Mouse (Mus musculus): Measurements from ENCODE around the gene Gmds. TPM values are rescaled to one million over a fixed set of nuclear protein-coding genes. Genes with fewer than 3 reads are reported as not detected.

Gmds gene
- total and polyA plus RNA-seq, 2 experiments from 2014 or later: 18.6 to 35.1 TPM

- 7% methylated on average over 2 of the region's 2 CpGs for WGBS
- Histone ChIP-seq H3K4me1 (ENCODE audit: insufficient read depth) (no peaks in the 10 kb centered on the region), H3K9ac (no peak overlapping the region), H3K9me3 (ENCODE audit: low read length) (no peaks in the 10 kb centered on the region), H3K27me3 (ENCODE audit: insufficient read depth, low read length) (no peaks in the 10 kb centered on the region), H3K4me3 (ENCODE audit: low read depth, low read length) (no peak overlapping the region), H3K4me2 (ENCODE audit: low read depth) (no peak overlapping the region), H3K27ac (ENCODE audit: low read depth, low read length) (no peak overlapping the region), H3K36me3 (ENCODE audit: insufficient read depth) (no peaks in the 10 kb centered on the region)
- DNase-seq: no peak
- no peak for ATAC-seq
- no peak for TF ChIP-seq CTCF (IDR thresholded peaks at IDR 0.05; ENCODE audit: low read depth)
Observed at GRCm38 (mm10) chr13:32267184-32267775, 71.3 kb downstream of the Gmds start.

- no peaks in the 10 kb centered on the region for H3K36me3 ChIP-seq (ENCODE audit: insufficient read depth)
- H3K9me3 ChIP-seq (ENCODE audit: low read length): no peaks in the 10 kb centered on the region
- H3K4me2 ChIP-seq (ENCODE audit: low read depth): no peak overlapping the region
- no peak for TF ChIP-seq CTCF (IDR thresholded peaks at IDR 0.05; ENCODE audit: low read depth)
- DNase-seq (no peak), ATAC-seq (no peak)
- H3K27ac ChIP-seq (ENCODE audit: low read depth, low read length): no peak overlapping the region
- H3K27me3 ChIP-seq (ENCODE audit: insufficient read depth, low read length): no peaks in the 10 kb centered on the region
- 56% methylated on average over 3 of the region's 3 CpGs for WGBS
- H3K9ac ChIP-seq: no peak overlapping the region
- H3K4me1 ChIP-seq (ENCODE audit: insufficient read depth): no peaks in the 10 kb centered on the region
- no peak overlapping the region for H3K4me3 ChIP-seq (ENCODE audit: low read depth, low read length)
Observed at GRCm38 (mm10) chr13:32266721-32267120, 71.8 kb downstream of the Gmds start.

- Histone ChIP-seq H3K9ac (no peak overlapping the region), H3K36me3 (ENCODE audit: insufficient read depth) (no peaks in the 10 kb centered on the region), H3K27me3 (ENCODE audit: insufficient read depth, low read length) (no peaks in the 10 kb centered on the region), H3K4me2 (ENCODE audit: low read depth) (no peak overlapping the region), H3K4me3 (ENCODE audit: low read depth, low read length) (no peak overlapping the region), H3K4me1 (ENCODE audit: insufficient read depth) (no peaks in the 10 kb centered on the region), H3K27ac (ENCODE audit: low read depth, low read length) (no peak overlapping the region), H3K9me3 (ENCODE audit: low read length) (no peaks in the 10 kb centered on the region)
- TF ChIP-seq CTCF (IDR thresholded peaks at IDR 0.05; ENCODE audit: low read depth): no peak
- ATAC-seq (no peak), DNase-seq (no peak)
- WGBS: 64% methylated on average over 2 of the region's 2 CpGs
Observed at GRCm38 (mm10) chr13:32256121-32256520, 82.4 kb downstream of the Gmds start.

- Histone ChIP-seq H3K9ac (no peak overlapping the region), H3K36me3 (ENCODE audit: insufficient read depth) (no peaks in the 10 kb centered on the region), H3K27me3 (ENCODE audit: insufficient read depth, low read length) (no peaks in the 10 kb centered on the region), H3K27ac (ENCODE audit: low read depth, low read length) (no peak overlapping the region), H3K4me2 (ENCODE audit: low read depth) (no peak overlapping the region), H3K4me1 (ENCODE audit: insufficient read depth) (no peaks in the 10 kb centered on the region), H3K4me3 (ENCODE audit: low read depth, low read length) (no peak overlapping the region), H3K9me3 (ENCODE audit: low read length) (no peaks in the 10 kb centered on the region)
- no peak for DNase-seq
- no peak for TF ChIP-seq CTCF (IDR thresholded peaks at IDR 0.05; ENCODE audit: low read depth)
- 90% methylated on average over 4 of the region's 4 CpGs for WGBS
- ATAC-seq: no peak
Observed at GRCm38 (mm10) chr13:32252276-32252675, 86.3 kb downstream of the Gmds start.

- no peak overlapping the region for H3K27ac ChIP-seq (ENCODE audit: low read depth, low read length)
- no peak for DNase-seq
Observed at GRCm38 (mm10) chr13:32242200-32242599, 96.3 kb downstream of the Gmds start.

GRCm38 (mm10) chr13:32236269-32236678 is 102.3 kb downstream of the Gmds start:
- no peak overlapping the region for H3K9ac ChIP-seq
- no peak for ATAC-seq
- H3K4me2 ChIP-seq (ENCODE audit: low read depth): no peak overlapping the region
- H3K4me1 ChIP-seq (ENCODE audit: insufficient read depth): no peaks in the 10 kb centered on the region
- no peak for TF ChIP-seq CTCF (IDR thresholded peaks at IDR 0.05; ENCODE audit: low read depth)
- no peaks in the 10 kb centered on the region for H3K9me3 ChIP-seq (ENCODE audit: low read length)
- H3K36me3 ChIP-seq (ENCODE audit: insufficient read depth): no peaks in the 10 kb centered on the region
- no peak overlapping the region for H3K4me3 ChIP-seq (ENCODE audit: low read depth, low read length)
- H3K27me3 ChIP-seq (ENCODE audit: insufficient read depth, low read length): no peaks in the 10 kb centered on the region
- no peak for DNase-seq
- no peak overlapping the region for H3K27ac ChIP-seq (ENCODE audit: low read depth, low read length)
- WGBS: 74% methylated on average over 3 of the region's 3 CpGs

More at GRCm38 (mm10) chr13:32242200-32242599, 96.3 kb downstream of the Gmds start:
- ATAC-seq: no peak
- Histone ChIP-seq H3K4me1 (ENCODE audit: insufficient read depth) (no peaks in the 10 kb centered on the region), H3K27me3 (ENCODE audit: insufficient read depth, low read length) (no peaks in the 10 kb centered on the region), H3K9me3 (ENCODE audit: low read length) (no peaks in the 10 kb centered on the region), H3K4me2 (ENCODE audit: low read depth) (no peak overlapping the region), H3K4me3 (ENCODE audit: low read depth, low read length) (no peak overlapping the region), H3K9ac (no peak overlapping the region), H3K36me3 (ENCODE audit: insufficient read depth) (no peaks in the 10 kb centered on the region)
- 56% methylated on average over 4 of the region's 4 CpGs for WGBS
- no peak for TF ChIP-seq CTCF (IDR thresholded peaks at IDR 0.05; ENCODE audit: low read depth)

- H3K4me3 ChIP-seq (ENCODE audit: low read depth, low read length): no peak overlapping the region
- no peaks in the 10 kb centered on the region for H3K9me3 ChIP-seq (ENCODE audit: low read length)
- no peak for ATAC-seq
- no peaks in the 10 kb centered on the region for H3K36me3 ChIP-seq (ENCODE audit: insufficient read depth)
- DNase-seq: no peak
- H3K9ac ChIP-seq: no peak overlapping the region
- H3K4me1 ChIP-seq (ENCODE audit: insufficient read depth): no peaks in the 10 kb centered on the region
- TF ChIP-seq CTCF (IDR thresholded peaks at IDR 0.05; ENCODE audit: low read depth): no peak
- no peak overlapping the region for H3K27ac ChIP-seq (ENCODE audit: low read depth, low read length)
- 92% methylated on average over 4 of the region's 4 CpGs for WGBS
- H3K4me2 ChIP-seq (ENCODE audit: low read depth): no peak overlapping the region
- H3K27me3 ChIP-seq (ENCODE audit: insufficient read depth, low read length): no peaks in the 10 kb centered on the region
Observed at GRCm38 (mm10) chr13:32235046-32235445, 103.5 kb downstream of the Gmds start.

Data from forebrain, postnatal 0 days (tissue).